Mouse (Mus musculus) small intestine, adult 2 months (tissue): ENCODE data around the gene Setd3.

Experiments used
- CTCF ChIP-seq: fragments of 200-500 bp; IDR thresholded peaks from 2 replicates; pipeline ENCODE4 v1.5.1; 2012; ENCODE audit warnings: low read depth, mild to moderate bottlenecking, control low read depth, inconsistent platforms, low read length, moderate library complexity, mixed read lengths; ENCODE audit not compliant: insufficient replicate concordance, insufficient read length; ENCODE audit errors: extremely low read depth
- POLR2A ChIP-seq: fragments of 200-500 bp; IDR thresholded peaks from 2 replicates; pipeline ENCODE4 v1.6.1; 2012; ENCODE audit warnings: low read depth, mild to moderate bottlenecking, control low read depth, inconsistent platforms, low read length, moderate library complexity

DNA sequence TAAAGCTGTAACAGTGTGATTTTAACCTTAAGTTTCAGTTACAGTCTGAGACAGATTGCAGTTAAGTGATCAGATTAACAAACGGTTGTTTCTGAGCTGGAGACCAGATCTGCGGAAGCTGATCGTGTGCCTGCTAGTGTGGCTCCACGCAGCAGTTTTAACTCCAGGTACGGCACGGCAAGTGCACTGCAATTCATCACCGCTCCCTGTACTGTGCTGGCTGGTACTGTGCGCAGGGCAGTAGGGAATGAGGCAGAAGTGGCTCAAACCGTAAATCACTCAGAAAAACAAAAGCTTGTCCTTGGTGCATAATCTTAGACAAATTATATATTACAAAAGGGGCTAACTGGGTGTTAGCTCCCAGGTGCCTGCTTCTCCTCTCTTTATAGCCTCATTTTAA lies 59.2 kb downstream of the Setd3 start:
- TF ChIP-seq CTCF (no peak), POLR2A (no peak)
